Mouse (Mus musculus) liver, adult 2 months (tissue): ENCODE data around the gene 1810010H24Rik. TPM values are rescaled to one million over a fixed set of nuclear protein-coding genes. Genes with fewer than 3 reads are reported as not detected.

Experiments
- DNase-seq: peaks from one replicate; pipeline ENCODE4 v3.0.0-alpha.2; 2011; ENCODE audit warnings: low read depth, low spot score; ENCODE audit errors: extremely low read depth
- H3K27ac ChIP-seq: fragments of 200-500 bp; replicated peaks from 2 replicates; pipeline ENCODE4 v1.5.1; 2012; ENCODE audit warnings: low read depth, mild to moderate bottlenecking, control low read depth, inconsistent platforms, low read length; ENCODE audit not compliant: insufficient read depth
- H3K27me3 ChIP-seq: fragments of 200-500 bp; 2 replicates; pipeline ENCODE4 v1.6.1; 2012; ENCODE audit warnings: mild to moderate bottlenecking, moderate library complexity, low read length, inconsistent platforms; ENCODE audit not compliant: control insufficient read depth, insufficient read depth
- H3K36me3 ChIP-seq: fragments of 200-500 bp; 2 replicates; pipeline ENCODE4 v1.6.1; 2012; ENCODE audit warnings: low read length, inconsistent platforms; ENCODE audit not compliant: control insufficient read depth, insufficient read depth
- H3K4me1 ChIP-seq: fragments of 200-500 bp; 2 replicates; pipeline ENCODE4 v1.6.1; 2011; ENCODE audit warnings: low read length; ENCODE audit not compliant: control insufficient read depth, insufficient read depth
- H3K4me3 ChIP-seq: fragments of 200-500 bp; 2 replicates; pipeline ENCODE4 v1.5.1; 2011; ENCODE audit warnings: low read depth, mild to moderate bottlenecking, control low read depth, low read length, moderate library complexity; ENCODE audit not compliant: insufficient read depth
- H3K79me2 ChIP-seq: fragments of 200-500 bp; 2 replicates; pipeline ENCODE4 v1.6.1; 2012; ENCODE audit warnings: inconsistent platforms, mild to moderate bottlenecking, low read length, moderate library complexity; ENCODE audit not compliant: control insufficient read depth, insufficient read depth
- H3K9ac ChIP-seq: fragments of 200-500 bp; 2 replicates; pipeline ENCODE4 v1.6.1; 2012; ENCODE audit warnings: low read depth, mild to moderate bottlenecking, control low read depth, inconsistent platforms, low read length
- CTCF ChIP-seq: fragments of 200-500 bp; IDR thresholded peaks from 2 replicates; pipeline ENCODE4 v1.5.1; 2011; ENCODE audit warnings: low read depth, low read length, control low read depth
- POLR2A ChIP-seq: fragments of 200-500 bp; IDR thresholded peaks from 2 replicates; pipeline ENCODE4 v1.6.1; 2011; ENCODE audit warnings: low read length, control low read depth; ENCODE audit not compliant: insufficient read depth; ENCODE audit errors: extremely low read depth
- WGBS: fragments of 180-500 bp; shearing (Covaris S2); methylation state at CpG from one replicate; pipeline ENCODE4 v1.1.7; 2018; 5-methylcytosine and 5-hydroxymethylcytosine counted together
- polyA plus RNA-seq: library from polyadenylated mRNA; depleted of rRNA; stranded (reverse); fragments of >200 nt; gene quantifications from 2 replicates; pipeline ENCODE4 v1.2.3, GENCODE M21; 2012; rRNA removed
- total RNA-seq: library from RNA; depleted of rRNA; stranded (reverse); fragments of >200 nt; gene quantifications from 2 replicates; pipeline ENCODE4 v1.2.3, GENCODE M21; 2014; rRNA removed

1810010H24Rik gene
- total and polyA plus RNA-seq, 2 experiments: 3.4 to 3.5 TPM

DNA sequence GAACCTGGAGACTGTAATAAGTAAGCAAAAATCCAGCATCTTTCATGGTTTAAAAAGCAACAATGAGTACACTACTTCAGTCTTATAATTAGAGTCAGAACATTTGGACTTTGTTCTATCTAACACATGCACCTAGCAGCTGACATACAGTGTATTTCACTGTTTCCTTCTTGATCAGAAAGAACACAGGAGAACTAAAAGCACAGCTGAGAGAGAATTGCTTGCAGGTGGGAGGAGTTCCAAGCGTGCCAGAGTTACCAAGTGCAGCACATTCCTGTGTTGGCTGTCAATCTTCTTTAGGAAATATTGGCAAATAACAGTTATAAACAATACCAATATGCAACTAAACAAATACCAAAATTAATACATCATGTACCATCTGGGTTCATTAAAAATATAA lies 35.5 kb downstream of the 1810010H24Rik start:
- TF ChIP-seq POLR2A: no peak
- peaks cover 62% of the 10 kb centered on the region for H3K36me3 ChIP-seq
- no peak for DNase-seq
- H3K4me1 ChIP-seq: no peaks in the 10 kb centered on the region
- H3K9ac ChIP-seq: no peak overlapping the region
- H3K27ac ChIP-seq: no peak overlapping the region
- H3K4me3 ChIP-seq: no peak overlapping the region
- H3K79me2 ChIP-seq: no peaks in the 10 kb centered on the region
- WGBS: 91% methylated on average over 1 of the region's 1 CpGs
- H3K27me3 ChIP-seq: no peaks in the 10 kb centered on the region

DNA sequence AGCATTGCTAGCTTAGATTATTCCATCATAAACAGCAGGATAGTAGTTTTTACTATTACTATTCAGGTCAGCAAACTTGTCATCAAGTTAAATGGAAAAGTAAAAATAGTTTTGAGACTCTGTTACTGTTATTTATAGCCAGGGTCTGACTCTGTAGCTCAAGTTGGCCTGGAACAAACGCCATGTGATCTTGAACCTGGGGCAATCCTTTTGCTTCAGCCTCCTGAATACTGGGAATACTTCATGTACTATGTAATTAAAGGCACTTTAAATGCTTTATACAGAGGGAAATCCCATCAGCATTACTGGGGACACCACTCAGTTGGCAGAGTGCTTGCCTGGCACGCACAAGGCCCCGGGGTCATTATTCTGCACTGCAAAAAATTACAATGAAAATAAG lies 37.6 kb downstream of the 1810010H24Rik start:
- Histone ChIP-seq H3K27me3 (no peaks in the 10 kb centered on the region), H3K27ac (no peak overlapping the region), H3K79me2 (no peaks in the 10 kb centered on the region), H3K4me1 (no peaks in the 10 kb centered on the region), H3K36me3 (peaks cover 61% of the 10 kb centered on the region), H3K4me3 (no peak overlapping the region), H3K9ac (no peak overlapping the region)
- WGBS: 95% methylated on average over 3 of the region's 3 CpGs
- DNase-seq: no peak
- TF ChIP-seq POLR2A (no peak), CTCF (no peak)

DNA sequence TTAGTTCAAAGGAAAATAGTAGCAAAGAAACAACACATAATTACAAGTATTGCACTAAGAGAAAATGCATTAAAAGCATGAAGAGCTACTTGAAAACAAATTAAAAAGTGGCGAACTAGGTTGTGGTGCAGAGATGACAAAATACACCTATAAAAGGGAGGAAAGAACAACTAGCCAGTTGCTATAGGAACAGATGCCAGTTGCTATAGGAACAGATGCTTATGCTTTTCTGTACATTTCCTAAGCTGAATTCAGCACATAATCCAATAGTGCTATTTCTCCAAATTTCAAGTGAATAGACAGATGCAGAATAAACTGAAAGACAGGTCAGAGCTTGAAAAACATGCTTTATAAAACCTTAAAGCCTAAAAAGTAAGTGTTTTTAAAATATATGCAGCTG lies 39.1 kb downstream of the 1810010H24Rik start:
- Histone ChIP-seq H3K36me3 (peaks cover 62% of the 10 kb centered on the region), H3K27ac (no peak overlapping the region), H3K79me2 (no peaks in the 10 kb centered on the region), H3K27me3 (no peaks in the 10 kb centered on the region), H3K9ac (no peak overlapping the region), H3K4me1 (no peaks in the 10 kb centered on the region), H3K4me3 (no peak overlapping the region)
- no peak for DNase-seq
- WGBS: 97% methylated on average over 1 of the region's 1 CpGs
- TF ChIP-seq POLR2A (no peak), CTCF (no peak)

- no peak for DNase-seq
- Histone ChIP-seq H3K79me2 (no peaks in the 10 kb centered on the region), H3K27ac (no peak overlapping the region), H3K4me1 (no peaks in the 10 kb centered on the region), H3K36me3 (peaks cover 58% of the 10 kb centered on the region), H3K9ac (no peak overlapping the region), H3K4me3 (no peak overlapping the region), H3K27me3 (no peaks in the 10 kb centered on the region)
- TF ChIP-seq CTCF: no peak
- TF ChIP-seq POLR2A: no peak
- 93% methylated on average over 11 of the region's 11 CpGs for WGBS
Measured at GRCm38 (mm10) chr11:107065216-107065785, 39.8 kb downstream of the 1810010H24Rik start.

Other genes with a start within 250 kb of the 1810010H24Rik start
- gene Polg2, start 246.1 kb upstream of the 1810010H24Rik start, total RNA-seq: 12.6 and 13.0 TPM in 2 replicates
- 5.8 and 6.4 TPM in 2 replicates for gene Polg2, start 246.1 kb upstream of the 1810010H24Rik start, polyA plus RNA-seq
- gene Ddx5, start 236.5 kb upstream of the 1810010H24Rik start, total RNA-seq: 218 and 224 TPM in 2 replicates
- 273 and 389 TPM in 2 replicates for gene Ddx5, start 236.5 kb upstream of the 1810010H24Rik start, polyA plus RNA-seq
- 5.8 and 8.4 TPM in 2 replicates for gene Cep95, start 236.4 kb upstream of the 1810010H24Rik start, total RNA-seq
- 0.96 and 1.2 TPM in 2 replicates for gene Cep95, start 236.4 kb upstream of the 1810010H24Rik start, polyA plus RNA-seq
- 29.7 and 29.9 TPM in 2 replicates for gene Smurf2, start 105.0 kb upstream of the 1810010H24Rik start, total RNA-seq
- gene Smurf2, start 105.0 kb upstream of the 1810010H24Rik start, polyA plus RNA-seq: 6.4 and 7.2 TPM in 2 replicates
- gene Kpna2, start 26.1 kb upstream of the 1810010H24Rik start, total RNA-seq: 28.0 and 32.2 TPM in 2 replicates
- 17.0 and 20.9 TPM in 2 replicates for gene Kpna2, start 26.1 kb upstream of the 1810010H24Rik start, polyA plus RNA-seq
- gene Bptf, start 106.4 kb downstream of the 1810010H24Rik start, total RNA-seq: 15.0 and 16.2 TPM in 2 replicates
- gene Bptf, start 106.4 kb downstream of the 1810010H24Rik start, polyA plus RNA-seq: 5.6 and 7.6 TPM in 2 replicates
- 9.0 and 10.1 TPM in 2 replicates for gene Nol11, start 163.7 kb downstream of the 1810010H24Rik start, total RNA-seq
- 4.1 and 4.6 TPM in 2 replicates for gene Nol11, start 163.7 kb downstream of the 1810010H24Rik start, polyA plus RNA-seq